Mouse (Mus musculus) stomach, embryonic 16.5 days (tissue): Measurements from ENCODE around the gene Nedd4. TPM values are rescaled to one million over a fixed set of nuclear protein-coding genes. Genes with fewer than 3 reads are reported as not detected.
A peak's percentile ranks its signal among the peaks of the same experiment; 100 is the strongest.
"Not testable (repeated sequence)": the region's sequence is repeated elsewhere in the genome, so short reads cannot be mapped to it uniquely, and the experiment has no call there.

Experiments
- ATAC-seq: fragments of 200-750 bp; cut with Nextera tagmentation; 2 replicates; pipeline ENCODE4 v1.8.0; 2017; ENCODE audit warnings: moderate number of reproducible peaks, moderate TSS enrichment; ENCODE audit not compliant: insufficient read depth, low FRiP score
- H3K27ac ChIP-seq: fragments of 300-500 bp; sonication (generic); 2 replicates; pipeline ENCODE4 v1.5.1; 2014; ENCODE audit warnings: low read length
- H3K27me3 ChIP-seq: fragments of 300-500 bp; sonication (generic); 2 replicates; pipeline ENCODE4 v1.6.1; 2014; ENCODE audit warnings: low read length, control low read depth, mixed read lengths; ENCODE audit not compliant: control insufficient read depth, insufficient read depth
- H3K36me3 ChIP-seq: fragments of 300-500 bp; sonication (generic); 2 replicates; pipeline ENCODE4 v1.6.1; 2014; ENCODE audit warnings: low read length; ENCODE audit not compliant: control insufficient read depth, insufficient read depth
- H3K4me1 ChIP-seq: fragments of 300-500 bp; sonication (generic); 2 replicates; pipeline ENCODE4 v1.6.1; 2014; ENCODE audit warnings: low read length, control low read depth, mixed read lengths; ENCODE audit not compliant: control insufficient read depth, insufficient read depth
- H3K4me2 ChIP-seq: fragments of 300-500 bp; sonication (generic); 2 replicates; pipeline ENCODE4 v1.6.1; 2014; ENCODE audit warnings: low read depth, low read length, mixed read lengths
- H3K4me3 ChIP-seq: fragments of 300-500 bp; sonication (generic); replicated peaks from 2 replicates; pipeline ENCODE4 v1.5.1; 2014; ENCODE audit warnings: mild to moderate bottlenecking, low read length
- H3K9ac ChIP-seq: fragments of 300-500 bp; sonication (generic); 2 replicates; pipeline ENCODE4 v1.6.1; 2014; ENCODE audit warnings: low read length
- H3K9me3 ChIP-seq: fragments of 300-500 bp; sonication (generic); replicated peaks from 2 replicates; pipeline ENCODE4 v1.6.1; 2016; ENCODE audit warnings: low read length, control low read depth; ENCODE audit not compliant: control insufficient read depth
- WGBS: fragments of 180-500 bp; shearing (Covaris S2); extraction: QIAGEN DNeasy Blood & Tissue Kit; methylation state at CpG from one replicate; pipeline ENCODE4 v1.1.7; 2014; 5-methylcytosine and 5-hydroxymethylcytosine counted together
- polyA plus RNA-seq: library from polyadenylated mRNA; unstranded; fragments of >200 nt; fragmentation: Nextera tagmentation; extraction: Ambion mirVana; gene quantifications from 2 replicates; pipeline ENCODE4 v1.2.1, GENCODE M21; 2015

Gene Nedd4
- polyA plus RNA-seq, 1 experiment from 2014 or later: 548 TPM

GRCm38 (mm10) chr9:72660139-72660538, 2.0 kb upstream of the Nedd4 start:
- Histone ChIP-seq H3K27me3 (no peaks in the 10 kb centered on the region), H3K4me1 (peaks cover 22% of the 10 kb centered on the region), H3K9me3 (no peaks in the 10 kb centered on the region), H3K36me3 (no peaks in the 10 kb centered on the region), H3K4me3 (no peak overlapping the region), H3K9ac (no peak overlapping the region), H3K27ac (no peak overlapping the region), H3K4me2 (no peak overlapping the region)
- no peak for ATAC-seq
- 71% methylated on average over 4 of the region's 4 CpGs for WGBS

DNA sequence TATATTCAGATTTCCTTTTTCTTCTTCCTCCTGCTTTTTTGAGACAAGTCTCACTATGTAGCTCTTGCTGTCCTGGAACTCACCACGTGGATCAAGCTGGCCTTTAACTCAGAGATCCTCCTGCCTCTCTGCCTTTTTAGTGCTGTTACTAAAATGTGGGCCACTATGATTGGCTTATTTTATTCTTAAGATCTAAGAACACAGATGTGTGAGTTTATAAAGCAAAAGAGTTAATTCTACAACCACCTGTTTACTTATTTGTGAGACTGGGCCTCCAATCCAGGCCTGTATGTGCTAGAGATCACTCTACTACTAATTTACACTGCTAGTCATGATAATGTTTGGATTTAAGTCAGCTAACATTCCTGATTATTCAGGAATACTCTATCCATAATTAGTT, 1.2 kb upstream of the Nedd4 start:
- Histone ChIP-seq H3K27me3 (no peaks in the 10 kb centered on the region), H3K36me3 (no peaks in the 10 kb centered on the region), H3K27ac (peak overlapping the region; percentile 46), H3K4me1 (peaks cover 28% of the 10 kb centered on the region), H3K4me2 (no peak overlapping the region), H3K4me3 (no peak overlapping the region), H3K9ac (no peak overlapping the region), H3K9me3 (no peaks in the 10 kb centered on the region)
- 47% methylated on average over 1 of the region's 1 CpGs for WGBS
- ATAC-seq: no peak

GRCm38 (mm10) chr9:72661561-72661894, 618 bp upstream of the Nedd4 start:
- 1% methylated on average over 13 of the region's 13 CpGs for WGBS
- ATAC-seq: no peak
- no peaks in the 10 kb centered on the region for H3K27me3 ChIP-seq
- H3K9ac ChIP-seq: peak overlapping the region; percentile 100
- peak overlapping the region; percentile 100 for H3K27ac ChIP-seq
- peak overlapping the region; percentile 96 for H3K4me2 ChIP-seq
- H3K9me3 ChIP-seq: no peaks in the 10 kb centered on the region
- H3K36me3 ChIP-seq: no peaks in the 10 kb centered on the region
- peak overlapping the region; percentile 95 for H3K4me3 ChIP-seq
- peaks cover 29% of the 10 kb centered on the region for H3K4me1 ChIP-seq

DNA sequence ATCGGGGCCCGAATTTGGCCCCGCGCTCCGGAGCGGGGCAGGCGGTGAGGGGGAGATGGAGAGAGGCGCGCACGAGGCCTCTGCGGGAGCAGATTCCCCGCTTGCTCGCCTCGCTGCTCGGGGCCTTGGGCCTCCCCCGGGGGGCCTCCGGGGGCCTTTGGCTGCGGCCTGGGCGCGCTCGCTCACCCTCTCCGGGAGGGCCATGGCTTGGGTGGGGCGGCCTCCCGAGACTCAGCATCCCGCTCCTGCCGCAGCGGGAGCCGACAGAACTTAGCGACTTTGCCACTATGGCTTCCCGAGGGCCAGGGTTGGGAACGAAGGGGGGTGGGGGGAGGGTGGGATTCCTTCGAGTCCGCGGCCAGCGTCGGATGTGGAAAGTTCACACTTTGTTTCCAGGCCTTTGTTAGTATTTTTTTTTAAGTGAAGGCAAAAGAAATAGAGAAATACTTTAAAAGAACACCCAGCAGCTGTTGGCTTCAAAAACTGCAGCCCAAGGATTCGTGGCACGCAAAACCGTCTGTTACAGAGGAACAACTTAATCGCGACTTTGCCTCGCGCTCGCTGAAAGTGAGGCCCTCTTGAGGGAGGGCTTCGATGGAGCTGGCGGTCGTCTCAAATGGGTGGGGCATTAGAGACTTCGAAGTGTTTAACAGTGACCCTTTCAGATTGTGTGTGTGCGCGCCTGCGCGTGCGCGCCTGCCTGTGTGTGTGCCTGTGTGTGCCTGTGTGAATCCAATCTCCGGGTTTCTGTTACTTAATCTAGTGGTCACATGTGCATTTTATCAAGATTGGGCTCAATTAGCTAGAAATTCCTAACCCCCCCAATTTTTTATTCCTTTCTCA, 766 bp downstream of the Nedd4 start:
- peaks cover 31% of the 10 kb centered on the region for H3K4me1 ChIP-seq
- no peaks in the 10 kb centered on the region for H3K36me3 ChIP-seq
- peak overlapping the region; percentile 100 for H3K27ac ChIP-seq
- H3K27me3 ChIP-seq: no peaks in the 10 kb centered on the region
- ATAC-seq: peak; percentile 73
- H3K9me3 ChIP-seq: no peaks in the 10 kb centered on the region
- H3K4me2 ChIP-seq: peak overlapping the region; percentile 96
- WGBS: under 1% methylated on average over 48 of the region's 55 CpGs
- H3K9ac ChIP-seq: peak overlapping the region; percentile 100
- H3K4me3 ChIP-seq: peak overlapping the region; percentile 95

- 3% methylated on average over 10 of the region's 10 CpGs for WGBS
Observed at GRCm38 (mm10) chr9:72663534-72663918, 1.4 kb downstream of the Nedd4 start.

DNA sequence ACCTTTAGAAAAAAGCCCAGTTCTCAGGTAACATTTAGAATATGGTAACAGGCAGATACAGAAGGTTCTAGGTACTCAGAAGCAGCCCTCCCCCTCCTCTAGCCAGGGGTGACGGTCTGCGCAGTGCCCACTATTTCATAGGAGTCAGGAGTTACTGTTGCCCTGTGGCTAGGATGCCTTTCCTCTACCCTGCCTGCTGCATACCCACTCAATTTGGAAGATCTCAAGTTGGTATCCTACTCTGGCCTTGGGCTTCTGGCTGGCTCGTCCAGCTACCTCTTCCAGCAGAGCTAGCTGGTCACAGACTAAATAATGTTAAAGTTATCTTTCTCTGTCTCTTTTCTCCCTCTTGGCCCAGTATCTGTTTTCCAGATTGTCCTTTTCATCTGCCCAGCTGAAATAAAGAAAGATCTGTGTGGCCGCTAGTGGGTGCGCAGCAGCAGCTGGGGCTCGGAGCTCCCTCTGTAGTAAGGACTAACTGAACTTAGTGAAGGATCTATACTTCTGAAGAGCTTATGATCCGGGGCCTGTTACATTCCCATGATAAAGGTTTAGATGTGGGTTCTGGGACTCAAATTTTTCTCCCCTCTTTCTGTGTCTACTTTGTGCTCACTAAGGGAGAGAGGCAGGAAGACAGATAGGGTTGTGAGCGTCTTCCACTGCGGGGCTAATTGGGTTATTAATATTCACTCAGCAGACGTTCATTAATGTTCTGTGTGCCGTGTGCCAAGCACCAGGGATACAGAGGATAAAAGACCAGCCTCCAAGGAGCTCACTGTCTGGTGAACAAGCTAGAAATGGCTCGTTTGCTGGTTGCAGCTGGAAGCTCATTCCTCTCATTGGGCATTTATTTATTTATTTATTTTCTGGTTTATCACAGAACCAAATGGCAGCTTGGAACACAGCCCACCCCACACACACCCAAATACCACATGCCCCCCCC, 2.5 kb downstream of the Nedd4 start:
- Histone ChIP-seq H3K4me3 (peak overlapping the region; percentile 95), H3K9ac (peak overlapping the region; percentile 100), H3K36me3 (no peaks in the 10 kb centered on the region), H3K9me3 (no peaks in the 10 kb centered on the region), H3K27ac (peak overlapping the region; percentile 57), H3K4me2 (peak overlapping the region; percentile 96), H3K4me1 (peaks cover 31% of the 10 kb centered on the region), H3K27me3 (no peaks in the 10 kb centered on the region)
- ATAC-seq: no peak
- WGBS: 26% methylated on average over 12 of the region's 12 CpGs

More at GRCm38 (mm10) chr9:72663534-72663918, 1.4 kb downstream of the Nedd4 start:
- Histone ChIP-seq H3K4me2 (peak overlapping the region; percentile 96), H3K9ac (peak overlapping the region; percentile 100), H3K4me1 (peaks cover 31% of the 10 kb centered on the region), H3K27me3 (no peaks in the 10 kb centered on the region), H3K4me3 (peak overlapping the region; percentile 95), H3K27ac (peak overlapping the region; percentile 100), H3K9me3 (no peaks in the 10 kb centered on the region), H3K36me3 (no peaks in the 10 kb centered on the region)
- no peak for ATAC-seq

DNA sequence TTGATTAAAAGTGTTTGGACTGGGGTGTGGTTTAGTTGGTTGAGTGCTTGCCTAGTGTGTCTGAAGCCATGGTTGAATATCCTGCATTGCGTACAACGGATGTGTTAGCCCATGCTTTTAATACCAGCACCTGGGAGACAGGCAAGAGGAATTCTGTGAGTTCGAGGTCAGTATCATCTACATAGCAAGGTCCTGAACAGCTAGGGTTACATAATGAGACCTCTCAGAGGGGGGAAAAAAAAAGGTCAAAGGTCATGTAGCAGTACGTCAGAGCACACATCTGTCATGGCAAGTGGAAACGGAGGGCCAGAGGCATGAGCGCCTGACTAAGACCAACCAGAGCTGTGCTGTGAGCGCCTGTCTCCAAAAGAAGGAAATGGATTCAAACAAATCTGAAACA, 3.4 kb downstream of the Nedd4 start:
- Histone ChIP-seq H3K4me1 (peaks cover 31% of the 10 kb centered on the region), H3K9ac (peak overlapping the region; percentile 100; the same call in 1 of the 2 replicates), H3K4me3 (peak overlapping the region; percentile 95), H3K36me3 (peaks cover 4% of the 10 kb centered on the region; the same call in 1 of the 2 replicates), H3K4me2 (peak overlapping the region; percentile 96), H3K27me3 (no peaks in the 10 kb centered on the region), H3K9me3 (no peaks in the 10 kb centered on the region), H3K27ac (0 out of 2 replicates have a peak overlapping the region, but pooled peaks have one; percentile 21)
- 37% methylated on average over 7 of the region's 7 CpGs for WGBS
- no peak for ATAC-seq

GRCm38 (mm10) chr9:72666352-72667021, 4.3 kb downstream of the Nedd4 start:
- Histone ChIP-seq H3K4me2 (peak overlapping the region; percentile 24; the same call in 1 of the 2 replicates), H3K4me1 (peaks cover 28% of the 10 kb centered on the region)
- not testable (repeated sequence) for H3K27me3 ChIP-seq, H3K4me3 ChIP-seq, ATAC-seq, H3K27ac ChIP-seq, H3K9me3 ChIP-seq, H3K36me3 ChIP-seq, H3K9ac ChIP-seq
- WGBS: 75% methylated on average over 6 of the region's 8 CpGs
